In the genomic region with DNA sequence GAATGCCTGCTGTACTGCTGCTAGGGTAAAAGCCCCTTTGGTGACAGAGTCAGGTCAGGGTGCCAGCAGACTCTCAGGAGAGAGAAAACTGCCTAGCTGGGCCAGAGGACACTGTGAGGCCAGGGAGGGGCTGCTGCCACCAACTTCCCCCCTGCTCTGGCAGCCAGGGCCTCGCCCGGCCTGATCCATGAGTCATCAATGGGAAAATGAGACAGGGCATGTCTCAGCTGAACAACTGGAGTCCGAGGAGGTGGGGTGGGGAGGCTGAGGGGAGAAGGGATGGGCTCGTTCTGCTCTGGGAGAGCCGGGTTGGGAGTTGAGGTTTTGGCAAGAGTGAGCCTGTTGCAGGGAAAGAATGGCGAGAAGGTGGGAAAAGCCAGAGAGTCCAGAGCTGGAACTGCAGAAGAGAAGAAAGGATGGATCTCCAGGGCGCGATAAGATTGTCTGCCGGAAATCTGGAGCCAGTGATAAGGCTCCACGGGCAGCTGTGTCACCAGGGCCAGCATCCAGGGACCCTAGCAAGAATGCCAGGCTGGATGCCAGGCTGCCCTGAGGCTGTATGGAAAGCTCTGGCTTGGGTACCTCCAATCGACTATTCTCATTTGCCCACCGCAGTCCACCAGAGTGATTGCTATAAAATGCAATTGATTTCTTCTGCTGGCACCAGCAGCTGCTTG, we compare ENCODE assay signal across 8 mouse cellular contexts. TPM values are rescaled to one million over a fixed set of nuclear protein-coding genes. Genes with fewer than 3 reads are reported as not detected.
DNase-seq lines count a peak whose midpoint lies in the region; ATAC-seq and TF ChIP-seq lines count a peak whose summit lies in the region.

No protein-coding gene starts in this region.

- WGBS in limb, embryonic 12.5 days, result 63% methylated on average over 12 of the region's 12 CpGs

- no peaks in the 10 kb centered on the region for H3K9me3 ChIP-seq in limb, embryonic 12.5 days

- peak; percentile 95 for DNase-seq in 3T3-L1 (ENCODE audit: low read depth, low spot score)
- peak; percentile 97 for DNase-seq in Muller cell, postnatal 12 days (ENCODE audit: inconsistent ontology term)
- peak; percentile 76 for DNase-seq in gastrocnemius, postnatal 14 days
- no peak for DNase-seq in retina, embryonic 14.5 days (ENCODE audit: low spot score)
- no peak for DNase-seq in layer of hippocampus, adult 2 months (ENCODE audit: low spot score in 2 of 2)
- DNase-seq in right cerebral cortex, postnatal 36 days (ENCODE audit: low spot score in 2 of 2), result no peak
- DNase-seq in cerebellum, postnatal 36 days, result no peak

- intact Hi-C loops in gastrocnemius, postnatal 14 days (cut with DNase I; ENCODE audit: low total_unique reads), result no loop called here

- H3K4me1 ChIP-seq in limb, embryonic 12.5 days (replicated peaks), result peaks cover 13% of the 10 kb centered on the region

- H3K4me3 ChIP-seq in limb, embryonic 12.5 days (replicated peaks), result no peak overlapping the region
- no peak overlapping the region for H3K4me3 ChIP-seq in layer of hippocampus, adult 2 months

- peaks cover under 1% of the 10 kb centered on the region; the same call in 1 of the 2 replicates for H3K27me3 ChIP-seq in limb, embryonic 12.5 days

- H3K27ac ChIP-seq in limb, embryonic 12.5 days, result no peak overlapping the region
- H3K27ac ChIP-seq in layer of hippocampus, adult 2 months, result no peak overlapping the region; the same call in 1 of the 2 replicates

- no peak for ATAC-seq in limb, embryonic 12.5 days (ENCODE audit: insufficient number of reproducible peaks, insufficient read depth, low FRiP score, low TSS enrichment, low read depth)

- TF ChIP-seq CTCF in layer of hippocampus, adult 2 months (conservative IDR thresholded peaks at IDR 0.05), result no peak

- H3K36me3 ChIP-seq in limb, embryonic 12.5 days, result peaks cover 17% of the 10 kb centered on the region

- no peak overlapping the region for H3K4me2 ChIP-seq in limb, embryonic 12.5 days

- 0 out of 2 replicates have a peak overlapping the region, but pooled peaks have one; percentile 18 for H3K9ac ChIP-seq in limb, embryonic 12.5 days (replicated peaks)

RNA-seq across cellular contexts. Expression of a gene that starts 5.1 kb away (rescaled TPM):
- total RNA-seq in gastrocnemius, postnatal 14 days (2021), result 10 to 100 TPM; 25.4 to 39.5 TPM
- 43.6 and 43.7 TPM in 2 replicates for polyA plus RNA-seq in limb, embryonic 12.5 days (2016; fragmentation: Nextera tagmentation; extraction: Ambion mirVana)
- total RNA-seq in layer of hippocampus, adult 2 months (2021), result 10 to 100 TPM; 11.8 to 12.1 TPM

RNA-seq across cellular contexts. Expression of a gene that starts 8.2 kb away (rescaled TPM):
- total RNA-seq in gastrocnemius, postnatal 14 days (2021), result 100 to 1,000 TPM; 204 to 373 TPM
- polyA plus RNA-seq in limb, embryonic 12.5 days (2016; fragmentation: Nextera tagmentation; extraction: Ambion mirVana), result 89.0 and 101 TPM in 2 replicates
- total RNA-seq in layer of hippocampus, adult 2 months (2021), result 1 to 10 TPM; 2.9 to 3.2 TPM

RNA-seq across cellular contexts. Expression of a gene that starts 47.4 kb away (rescaled TPM):
- total RNA-seq in gastrocnemius, postnatal 14 days (2021), result under 1 TPM; 0.16 to 0.22 TPM
- polyA plus RNA-seq in limb, embryonic 12.5 days (2016; fragmentation: Nextera tagmentation; extraction: Ambion mirVana), result 5.2 and 5.3 TPM in 2 replicates
- total RNA-seq in layer of hippocampus, adult 2 months (2021), result 1 to 10 TPM in 1 of 2 experiments, under 1 TPM in 1; 0.97 to 1.3 TPM

RNA-seq across cellular contexts. Expression of a gene that starts 51.2 kb away (rescaled TPM):
- total RNA-seq in gastrocnemius, postnatal 14 days (2021), result 10 to 100 TPM; 40.6 to 53.4 TPM
- polyA plus RNA-seq in limb, embryonic 12.5 days (2016; fragmentation: Nextera tagmentation; extraction: Ambion mirVana), result 63.6 and 75.1 TPM in 2 replicates
- 100 to 1,000 TPM; 220 to 231 TPM for total RNA-seq in layer of hippocampus, adult 2 months (2021)

Comparison
In these comparisons a context has a peak if more than half of its experiments do, and no peak if none do; other contexts are left out.
1. DNase-seq: peak in 3T3-L1 (single experiment), Muller cell, postnatal 12 days (single experiment) and gastrocnemius, postnatal 14 days (single experiment); none in retina, embryonic 14.5 days (single experiment), layer of hippocampus, adult 2 months (0 of 2), right cerebral cortex, postnatal 36 days (0 of 2) and cerebellum, postnatal 36 days (0 of 2).
2. RNA of a gene that starts 8.2 kb away (total RNA-seq): 204 to 373 TPM in gastrocnemius, postnatal 14 days; 2.9 to 3.2 TPM in layer of hippocampus, adult 2 months; every median in the first group is over 10 times any median in the second.